8 mouse cellular contexts compared by ENCODE assay signal in the genomic region with DNA sequence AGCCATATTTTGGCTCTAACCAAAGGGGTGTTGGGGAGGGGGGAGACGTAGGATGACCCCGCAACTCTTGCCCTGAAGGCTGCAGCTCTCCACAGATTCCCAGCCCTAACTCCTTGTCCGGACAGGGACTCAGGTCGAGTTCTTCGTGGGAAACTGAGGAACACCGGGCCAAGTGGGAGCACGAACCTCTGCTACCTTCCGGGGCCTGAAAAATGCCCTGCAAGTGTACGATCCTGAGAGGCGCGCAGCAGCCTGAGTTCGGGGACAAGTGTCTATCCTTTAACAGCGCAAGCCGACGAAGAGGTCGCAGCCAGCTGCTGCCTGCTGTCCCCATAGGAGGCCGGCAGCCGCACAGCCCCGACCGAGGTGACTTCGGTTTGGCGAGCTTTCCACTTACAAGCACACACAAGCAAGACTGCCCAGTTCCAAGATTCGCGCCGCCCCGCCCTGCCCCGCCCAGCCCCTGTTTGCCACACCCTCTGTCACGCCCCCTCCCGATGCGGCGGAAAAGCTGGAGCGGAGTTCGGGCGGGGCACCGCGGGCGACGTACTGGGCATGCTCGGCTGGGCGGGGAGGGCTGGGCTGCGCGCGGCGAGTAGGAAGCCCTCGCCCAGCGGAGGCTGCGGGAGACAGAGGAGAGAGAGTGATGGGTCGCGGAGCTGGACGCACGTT. TPM values are rescaled to one million over a fixed set of nuclear protein-coding genes. Genes with fewer than 3 reads are reported as not detected.
DNase-seq lines count a peak whose midpoint lies in the region; ATAC-seq lines count a peak whose summit lies in the region.

No protein-coding gene starts in this region.

- peak; percentile 64 for ATAC-seq in megakaryocyte, adult 5-6 weeks (ENCODE audit: poor library complexity, severe bottlenecking)

- peak; percentile 93 to 98 for DNase-seq in adrenal gland, adult (ENCODE audit: inconsistent age in 2 of 2, low spot score in 1 of 2)
- peak; percentile 94 for DNase-seq in embryo, embryonic 10 days (ENCODE audit: low spot score)
- DNase-seq in gastrocnemius, postnatal 10 days, result peak; percentile 97
- DNase-seq in induced T-regulatory cell, adult 2 months (ENCODE audit: low read depth), result peak; percentile 96
- DNase-seq in left cerebral cortex, adult 8-10 months (ENCODE audit: low spot score in 2 of 2), result peak; percentile 87 to 92
- peak; percentile 97 for DNase-seq in right cerebral cortex, adult 18-20 months
- peak; percentile 88 for DNase-seq in urinary bladder, adult 2 months (ENCODE audit: low spot score)

RNA-seq across cellular contexts. Expression of a gene that starts 1.6 kb away (rescaled TPM):
- under 1 TPM; 0.21 to 0.27 TPM for total RNA-seq in gastrocnemius, postnatal 10 days (2021)
- total RNA-seq in left cerebral cortex, adult 8-10 months (2022), result 1 to 10 TPM; 2.4 to 3.1 (median 2.8) TPM
- 0.25 and 0.62 TPM in 2 replicates for total RNA-seq in megakaryocyte, adult 5-6 weeks (2015)
- total RNA-seq in megakaryocyte, adult 5-6 weeks (2017), result 0.28 and 0.95 TPM in 2 replicates
- 0.22 and 0.35 TPM in 2 replicates for polyA plus RNA-seq in urinary bladder, adult 2 months (2012; rRNA removed)

RNA-seq across cellular contexts. Expression of a gene that starts 2.7 kb away (rescaled TPM):
- total RNA-seq in gastrocnemius, postnatal 10 days (2021), result 1 to 10 TPM; 4.6 to 6.5 TPM
- 10 to 100 TPM; 33.7 to 38.0 (median 36.1) TPM for total RNA-seq in left cerebral cortex, adult 8-10 months (2022)
- 10.8 and 11.4 TPM in 2 replicates for total RNA-seq in megakaryocyte, adult 5-6 weeks (2015)
- total RNA-seq in megakaryocyte, adult 5-6 weeks (2017), result 15.0 and 19.4 TPM in 2 replicates
- 7.2 and 7.8 TPM in 2 replicates for polyA plus RNA-seq in urinary bladder, adult 2 months (2012; rRNA removed)

Comparison
In these comparisons a context has a peak if more than half of its experiments do, and no peak if none do; other contexts are left out.
1. Peak in every context shown above with its lines: DNase-seq and ATAC-seq.